Mouse (Mus musculus) megakaryocyte, embryonic 14.5 days (primary cell): ENCODE data around the gene Slc2a6.

Source experiments
- FLI1 ChIP-seq: IDR thresholded peaks from 2 replicates; pipeline ENCODE4 v1.6.1; 2012; ENCODE audit warnings: low read length, inconsistent platforms, mixed read lengths
- GATA1 ChIP-seq: IDR thresholded peaks from 3 replicates; pipeline ENCODE4 v1.6.1; 2012; ENCODE audit warnings: mixed read lengths, low read length, inconsistent platforms, borderline replicate concordance

DNA sequence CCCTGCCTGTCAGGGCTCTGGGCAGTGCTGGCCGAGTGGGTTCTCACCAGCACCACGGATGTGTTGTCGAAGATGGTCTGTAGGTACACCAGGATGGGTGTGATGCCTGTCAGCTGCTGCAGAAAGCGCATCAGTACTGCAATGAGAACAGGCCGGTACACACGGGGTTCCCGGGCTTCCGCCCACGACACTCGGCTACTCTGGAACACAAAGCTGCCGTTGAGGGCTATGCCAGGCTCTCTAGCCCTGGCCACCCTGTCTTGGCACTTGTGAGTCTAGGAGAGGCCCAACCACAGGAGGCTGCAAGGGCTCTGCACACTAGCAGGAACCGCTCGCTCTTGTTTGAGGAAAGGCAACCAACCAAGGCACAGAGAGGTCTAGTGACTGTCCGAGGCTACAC lies 3.7 kb downstream of the Slc2a6 start:
- no peak for TF ChIP-seq FLI1
- TF ChIP-seq GATA1, result no peak
